Mouse (Mus musculus): ENCODE results near the gene Gm6525. TPM values are rescaled to one million over a fixed set of nuclear protein-coding genes. Genes with fewer than 3 reads are reported as not detected.

Gene Gm6525
- polyA plus RNA-seq, 1 experiment from 2014 or later = 1.4 TPM

- peak; percentile 27 for DNase-seq (ENCODE audit: low spot score)
- no peaks in the 10 kb centered on the region for H3K27me3 ChIP-seq (replicated peaks; ENCODE audit: control insufficient read depth, insufficient read depth, low read length)
- WGBS = 82% methylated on average over 2 of the region's 2 CpGs
- 0 out of 2 replicates have a peak, but pooled peaks cover 2% of the 10 kb centered on the region for H3K9me3 ChIP-seq (ENCODE audit: control insufficient read depth, low read length)
- no peak for ATAC-seq (replicated peaks; ENCODE audit: low FRiP score, low TSS enrichment, low read depth)
- H3K27ac ChIP-seq (ENCODE audit: low read depth) = no peak overlapping the region
- H3K9ac ChIP-seq (ENCODE audit: low read length) = no peak overlapping the region
- no peak overlapping the region for H3K4me3 ChIP-seq (ENCODE audit: low read depth, low read length)
- no peaks in the 10 kb centered on the region for H3K4me1 ChIP-seq (replicated peaks; ENCODE audit: control insufficient read depth, insufficient read depth, low read length)
- H3K36me3 ChIP-seq (ENCODE audit: control insufficient read depth, insufficient read depth, low read length) = 0 out of 2 replicates have a peak, but pooled peaks cover 3% of the 10 kb centered on the region
- no peak overlapping the region for H3K4me2 ChIP-seq (ENCODE audit: low read length)
These were observed 6.4 kb downstream of the Gm6525 start for GRCm38 (mm10) chr3:84180304-84180703.

GRCm38 (mm10) chr3:84181102-84181501 is 7.2 kb downstream of the Gm6525 start:
- Histone ChIP-seq H3K9me3 (ENCODE audit: control insufficient read depth, low read length) (0 out of 2 replicates have a peak, but pooled peaks cover 2% of the 10 kb centered on the region), H3K4me1 (replicated peaks; ENCODE audit: control insufficient read depth, insufficient read depth, low read length) (no peaks in the 10 kb centered on the region), H3K27me3 (replicated peaks; ENCODE audit: control insufficient read depth, insufficient read depth, low read length) (no peaks in the 10 kb centered on the region), H3K36me3 (ENCODE audit: control insufficient read depth, insufficient read depth, low read length) (0 out of 2 replicates have a peak, but pooled peaks cover 3% of the 10 kb centered on the region), H3K27ac (ENCODE audit: low read depth) (no peak overlapping the region), H3K9ac (ENCODE audit: low read length) (no peak overlapping the region), H3K4me3 (ENCODE audit: low read depth, low read length) (no peak overlapping the region), H3K4me2 (ENCODE audit: low read length) (no peak overlapping the region)
- no peak for ATAC-seq (replicated peaks; ENCODE audit: low FRiP score, low TSS enrichment, low read depth)
- 59% methylated on average over 8 of the region's 8 CpGs for WGBS
- no peak for DNase-seq (ENCODE audit: low spot score)

GRCm38 (mm10) chr3:84181717-84182116 is 7.8 kb downstream of the Gm6525 start:
- ATAC-seq (replicated peaks; ENCODE audit: low FRiP score, low TSS enrichment, low read depth) (no peak), DNase-seq (ENCODE audit: low spot score) (no peak)
- WGBS = 53% methylated on average over 4 of the region's 4 CpGs
- Histone ChIP-seq H3K27ac (ENCODE audit: low read depth) (no peak overlapping the region), H3K9ac (ENCODE audit: low read length) (no peak overlapping the region), H3K4me3 (ENCODE audit: low read depth, low read length) (no peak overlapping the region), H3K4me2 (ENCODE audit: low read length) (no peak overlapping the region), H3K9me3 (ENCODE audit: control insufficient read depth, low read length) (0 out of 2 replicates have a peak, but pooled peaks cover 2% of the 10 kb centered on the region), H3K27me3 (replicated peaks; ENCODE audit: control insufficient read depth, insufficient read depth, low read length) (no peaks in the 10 kb centered on the region), H3K4me1 (replicated peaks; ENCODE audit: control insufficient read depth, insufficient read depth, low read length) (no peaks in the 10 kb centered on the region), H3K36me3 (ENCODE audit: control insufficient read depth, insufficient read depth, low read length) (0 out of 2 replicates have a peak, but pooled peaks cover 3% of the 10 kb centered on the region)

- Histone ChIP-seq H3K9ac (ENCODE audit: low read length) (no peak overlapping the region), H3K27ac (ENCODE audit: low read depth) (no peak overlapping the region), H3K9me3 (ENCODE audit: control insufficient read depth, low read length) (0 out of 2 replicates have a peak, but pooled peaks cover 2% of the 10 kb centered on the region), H3K4me3 (ENCODE audit: low read depth, low read length) (peak overlapping the region; percentile 32; the same call in 1 of the 2 replicates), H3K36me3 (ENCODE audit: control insufficient read depth, insufficient read depth, low read length) (no peaks in the 10 kb centered on the region; the same call in 1 of the 2 replicates), H3K4me1 (replicated peaks; ENCODE audit: control insufficient read depth, insufficient read depth, low read length) (peaks cover 8% of the 10 kb centered on the region; the same call in 1 of the 2 replicates), H3K4me2 (ENCODE audit: low read length) (peak overlapping the region; percentile 54), H3K27me3 (replicated peaks; ENCODE audit: control insufficient read depth, insufficient read depth, low read length) (0 out of 2 replicates have a peak, but pooled peaks cover 6% of the 10 kb centered on the region)
- DNase-seq (ENCODE audit: low spot score) (peak; percentile 70), ATAC-seq (replicated peaks; ENCODE audit: low FRiP score, low TSS enrichment, low read depth) (no peak; the same call in 1 of the 2 replicates)
- 24% methylated on average over 10 of the region's 10 CpGs for WGBS
These were observed 15.8 kb downstream of the Gm6525 start for GRCm38 (mm10) chr3:84189629-84190173.

- Histone ChIP-seq H3K9me3 (ENCODE audit: control insufficient read depth, low read length) (no peaks in the 10 kb centered on the region), H3K4me3 (ENCODE audit: low read depth, low read length) (peak overlapping the region; percentile 32), H3K27me3 (replicated peaks; ENCODE audit: control insufficient read depth, insufficient read depth, low read length) (0 out of 2 replicates have a peak, but pooled peaks cover 6% of the 10 kb centered on the region), H3K4me2 (ENCODE audit: low read length) (peak overlapping the region; percentile 54), H3K27ac (ENCODE audit: low read depth) (peak overlapping the region; percentile 40; the same call in 1 of the 2 replicates), H3K4me1 (replicated peaks; ENCODE audit: control insufficient read depth, insufficient read depth, low read length) (peaks cover 8% of the 10 kb centered on the region; the same call in 1 of the 2 replicates), H3K36me3 (ENCODE audit: control insufficient read depth, insufficient read depth, low read length) (no peaks in the 10 kb centered on the region; the same call in 1 of the 2 replicates), H3K9ac (ENCODE audit: low read length) (no peak overlapping the region)
- 6% methylated on average over 41 of the region's 41 CpGs for WGBS
- DNase-seq (ENCODE audit: low spot score) (peak; percentile 74), ATAC-seq (replicated peaks; ENCODE audit: low FRiP score, low TSS enrichment, low read depth) (peak; percentile 44; the same call in 1 of the 2 replicates)
These were observed 16.7 kb downstream of the Gm6525 start for GRCm38 (mm10) chr3:84190513-84191061.

- peak overlapping the region; percentile 54 for H3K4me2 ChIP-seq (ENCODE audit: low read length)
- H3K27me3 ChIP-seq (replicated peaks; ENCODE audit: control insufficient read depth, insufficient read depth, low read length) = 0 out of 2 replicates have a peak, but pooled peaks cover 6% of the 10 kb centered on the region
- peak overlapping the region; percentile 32 for H3K4me3 ChIP-seq (ENCODE audit: low read depth, low read length)
- ATAC-seq (replicated peaks; ENCODE audit: low FRiP score, low TSS enrichment, low read depth) (peak; percentile 73), DNase-seq (ENCODE audit: low spot score) (peak; percentile 67)
- peak overlapping the region; percentile 40; the same call in 1 of the 2 replicates for H3K27ac ChIP-seq (ENCODE audit: low read depth)
- WGBS = 39% methylated on average over 21 of the region's 21 CpGs
- H3K4me1 ChIP-seq (replicated peaks; ENCODE audit: control insufficient read depth, insufficient read depth, low read length) = peaks cover 8% of the 10 kb centered on the region; the same call in 1 of the 2 replicates
- no peaks in the 10 kb centered on the region for H3K9me3 ChIP-seq (ENCODE audit: control insufficient read depth, low read length)
- no peaks in the 10 kb centered on the region; the same call in 1 of the 2 replicates for H3K36me3 ChIP-seq (ENCODE audit: control insufficient read depth, insufficient read depth, low read length)
- H3K9ac ChIP-seq (ENCODE audit: low read length) = no peak overlapping the region
These were observed 17.4 kb downstream of the Gm6525 start for GRCm38 (mm10) chr3:84191141-84191881.

GRCm38 (mm10) chr3:84193881-84194280 is 20.0 kb downstream of the Gm6525 start:
- 0 out of 2 replicates have a peak, but pooled peaks cover 6% of the 10 kb centered on the region for H3K27me3 ChIP-seq (replicated peaks; ENCODE audit: control insufficient read depth, insufficient read depth, low read length)
- H3K36me3 ChIP-seq (ENCODE audit: control insufficient read depth, insufficient read depth, low read length) = no peaks in the 10 kb centered on the region; the same call in 1 of the 2 replicates
- no peak for ATAC-seq (replicated peaks; ENCODE audit: low FRiP score, low TSS enrichment, low read depth)
- no peak for DNase-seq (ENCODE audit: low spot score)
- no peaks in the 10 kb centered on the region for H3K9me3 ChIP-seq (ENCODE audit: control insufficient read depth, low read length)
- peaks cover 8% of the 10 kb centered on the region; the same call in 1 of the 2 replicates for H3K4me1 ChIP-seq (replicated peaks; ENCODE audit: control insufficient read depth, insufficient read depth, low read length)
- H3K4me3 ChIP-seq (ENCODE audit: low read depth, low read length) = no peak overlapping the region
- no peak overlapping the region for H3K4me2 ChIP-seq (ENCODE audit: low read length)
- H3K27ac ChIP-seq (ENCODE audit: low read depth) = no peak overlapping the region
- WGBS = 58% methylated on average over 4 of the region's 4 CpGs
- H3K9ac ChIP-seq (ENCODE audit: low read length) = no peak overlapping the region

- Histone ChIP-seq H3K4me1 (replicated peaks; ENCODE audit: control insufficient read depth, insufficient read depth, low read length) (no peaks in the 10 kb centered on the region), H3K9me3 (ENCODE audit: control insufficient read depth, low read length) (no peaks in the 10 kb centered on the region), H3K27me3 (replicated peaks; ENCODE audit: control insufficient read depth, insufficient read depth, low read length) (no peaks in the 10 kb centered on the region), H3K4me3 (ENCODE audit: low read depth, low read length) (no peak overlapping the region), H3K36me3 (ENCODE audit: control insufficient read depth, insufficient read depth, low read length) (no peaks in the 10 kb centered on the region), H3K4me2 (ENCODE audit: low read length) (no peak overlapping the region), H3K27ac (ENCODE audit: low read depth) (no peak overlapping the region), H3K9ac (ENCODE audit: low read length) (no peak overlapping the region)
- WGBS = 91% methylated on average over 3 of the region's 3 CpGs
- no peak for DNase-seq (ENCODE audit: low spot score)
- ATAC-seq (replicated peaks; ENCODE audit: low FRiP score, low TSS enrichment, low read depth) = no peak
These were observed 24.3 kb downstream of the Gm6525 start for GRCm38 (mm10) chr3:84198229-84198628.
